Mouse (Mus musculus): ENCODE data around the gene Rad23b. TPM values are rescaled to one million over a fixed set of nuclear protein-coding genes. Genes with fewer than 3 reads are reported as not detected.

Gene Rad23b
- polyA plus RNA-seq, 1 experiment = 212 TPM

DNA sequence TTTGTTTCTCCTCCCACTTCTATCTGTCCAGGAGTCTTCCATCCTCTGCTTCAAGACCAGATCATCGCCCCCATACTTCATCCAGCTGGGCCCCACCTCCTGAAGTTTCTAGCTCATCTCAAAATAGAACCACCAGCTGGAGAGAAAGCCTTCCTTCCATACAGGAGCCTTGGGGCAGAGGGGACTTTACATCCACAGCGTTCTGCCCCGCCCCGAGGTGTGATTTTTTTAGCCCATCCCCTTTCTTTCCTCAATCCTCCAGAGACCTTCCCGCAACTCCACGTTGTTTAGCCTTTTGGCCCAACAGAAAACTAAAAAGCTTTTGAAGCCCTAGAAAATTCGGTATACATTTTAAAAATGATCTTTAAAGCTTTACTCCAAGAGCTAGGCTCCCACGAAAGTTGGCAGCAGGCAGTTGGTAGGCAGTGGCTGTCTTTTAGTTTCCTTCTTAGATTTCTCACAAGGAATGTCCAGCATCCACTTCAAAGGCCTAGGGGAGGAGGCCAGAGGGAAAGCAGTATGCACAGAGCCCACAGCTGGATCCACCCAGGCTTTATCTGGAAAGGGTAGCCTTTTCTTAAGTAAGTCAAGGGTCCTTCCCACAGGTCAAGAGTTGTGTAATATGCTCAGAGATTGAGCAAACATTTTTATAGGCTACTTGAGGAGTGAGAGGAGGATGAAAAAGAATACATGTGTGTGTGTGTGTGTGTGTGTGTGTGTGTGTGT lies 20.1 kb upstream of the Rad23b start:
- Histone ChIP-seq H3K4me1 (ENCODE audit: control insufficient read depth, insufficient read depth, low read length) (no peaks in the 10 kb centered on the region), H3K4me3 (replicated peaks; ENCODE audit: extremely low read depth, low read depth, low read length) (no peak overlapping the region)
- TF ChIP-seq CTCF (IDR thresholded peaks at IDR 0.05; ENCODE audit: insufficient read depth, low read length) (no peak), POLR2A (IDR thresholded peaks at IDR 0.05; ENCODE audit: borderline replicate concordance, extremely low read depth, low read depth, low read length) (no peak)
- no peak for DNase-seq
- WGBS = 57% methylated on average over 8 of the region's 8 CpGs

DNA sequence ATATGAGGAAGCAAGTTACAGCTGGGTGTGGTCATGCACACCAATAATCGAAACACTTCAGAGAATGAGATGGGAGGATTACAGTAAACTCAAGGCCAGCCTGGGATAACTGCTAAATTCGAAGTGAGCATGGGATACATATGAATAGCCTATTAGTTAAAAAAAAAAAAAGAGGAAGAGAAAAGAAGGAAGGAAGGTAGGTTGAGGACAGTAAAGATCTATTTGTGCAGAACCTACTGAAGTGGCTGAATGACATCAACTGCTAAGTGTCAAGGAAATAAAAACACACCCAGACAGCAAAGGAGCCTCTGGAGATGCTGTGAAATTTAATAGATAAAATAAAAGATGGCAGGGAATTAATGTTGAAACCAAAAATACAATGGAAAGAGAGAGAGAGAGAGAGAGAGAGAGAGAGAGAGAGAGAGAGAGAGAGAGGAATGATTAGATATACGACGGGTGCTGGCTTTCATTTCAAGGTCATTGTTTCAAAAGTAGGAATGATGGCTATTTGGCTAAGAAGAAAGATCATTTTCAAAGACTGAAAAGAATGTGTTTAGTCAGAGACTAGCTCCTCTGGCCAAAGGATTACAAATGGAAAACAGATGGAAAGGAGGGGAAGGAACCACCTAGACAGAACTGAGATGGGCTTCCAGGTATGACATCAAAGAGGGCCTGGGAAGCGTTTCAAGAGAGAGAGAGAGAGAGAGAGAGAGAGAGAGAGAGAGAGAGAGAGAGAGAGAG lies 14.6 kb upstream of the Rad23b start:
- TF ChIP-seq POLR2A (IDR thresholded peaks at IDR 0.05; ENCODE audit: borderline replicate concordance, extremely low read depth, low read depth, low read length) (no peak), CTCF (IDR thresholded peaks at IDR 0.05; ENCODE audit: insufficient read depth, low read length) (no peak)
- no peak for DNase-seq
- Histone ChIP-seq H3K4me1 (ENCODE audit: control insufficient read depth, insufficient read depth, low read length) (no peaks in the 10 kb centered on the region), H3K4me3 (replicated peaks; ENCODE audit: extremely low read depth, low read depth, low read length) (no peak overlapping the region)
- 55% methylated on average over 5 of the region's 5 CpGs for WGBS

DNA sequence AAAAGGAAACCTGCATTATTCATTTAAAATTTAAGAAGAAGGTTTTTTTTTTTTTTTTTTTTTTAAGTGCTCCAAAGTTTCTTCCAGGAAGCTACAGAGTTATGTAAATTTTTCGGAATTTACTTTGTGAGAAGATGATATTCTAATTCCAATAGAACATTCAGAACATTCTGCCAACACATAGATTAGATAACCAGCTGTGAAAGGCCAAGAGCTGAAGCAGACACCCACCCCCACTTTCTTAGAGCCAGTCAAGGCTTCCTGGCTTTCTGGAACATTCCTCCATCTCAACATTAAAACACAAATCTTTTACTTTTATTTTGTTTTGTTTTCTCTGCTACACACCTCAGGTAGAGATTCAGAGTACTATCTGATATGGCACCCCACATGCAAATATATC lies 10.9 kb upstream of the Rad23b start:
- Histone ChIP-seq H3K4me3 (replicated peaks; ENCODE audit: extremely low read depth, low read depth, low read length) (no peak overlapping the region), H3K4me1 (ENCODE audit: control insufficient read depth, insufficient read depth, low read length) (no peaks in the 10 kb centered on the region)
- TF ChIP-seq CTCF (IDR thresholded peaks at IDR 0.05; ENCODE audit: insufficient read depth, low read length) = no peak
- TF ChIP-seq POLR2A (IDR thresholded peaks at IDR 0.05; ENCODE audit: borderline replicate concordance, extremely low read depth, low read depth, low read length) = no peak
- no peak for DNase-seq
- 53% methylated on average over 1 of the region's 1 CpGs for WGBS

- H3K4me1 ChIP-seq (ENCODE audit: control insufficient read depth, insufficient read depth, low read length) = no peaks in the 10 kb centered on the region
- no peak overlapping the region for H3K4me3 ChIP-seq (replicated peaks; ENCODE audit: extremely low read depth, low read depth, low read length)
- TF ChIP-seq CTCF (IDR thresholded peaks at IDR 0.05; ENCODE audit: insufficient read depth, low read length) (no peak), POLR2A (IDR thresholded peaks at IDR 0.05; ENCODE audit: borderline replicate concordance, extremely low read depth, low read depth, low read length) (no peak)
- 61% methylated on average over 4 of the region's 4 CpGs for WGBS
- DNase-seq = no peak
Observed at GRCm38 (mm10) chr4:55339388-55339787, 10.5 kb upstream of the Rad23b start.

- 74% methylated on average over 1 of the region's 1 CpGs for WGBS
- no peak for DNase-seq
- no peaks in the 10 kb centered on the region for H3K4me1 ChIP-seq (ENCODE audit: control insufficient read depth, insufficient read depth, low read length)
- no peak overlapping the region for H3K4me3 ChIP-seq (replicated peaks; ENCODE audit: extremely low read depth, low read depth, low read length)
- TF ChIP-seq CTCF (IDR thresholded peaks at IDR 0.05; ENCODE audit: insufficient read depth, low read length) = no peak
- TF ChIP-seq POLR2A (IDR thresholded peaks at IDR 0.05; ENCODE audit: borderline replicate concordance, extremely low read depth, low read depth, low read length) = no peak
Observed at GRCm38 (mm10) chr4:55341797-55342196, 8.0 kb upstream of the Rad23b start.

GRCm38 (mm10) chr4:55342602-55343001 lies 7.2 kb upstream of the Rad23b start:
- Histone ChIP-seq H3K4me3 (replicated peaks; ENCODE audit: extremely low read depth, low read depth, low read length) (no peak overlapping the region), H3K4me1 (ENCODE audit: control insufficient read depth, insufficient read depth, low read length) (no peaks in the 10 kb centered on the region)
- DNase-seq = no peak
- TF ChIP-seq CTCF (IDR thresholded peaks at IDR 0.05; ENCODE audit: insufficient read depth, low read length) (no peak), POLR2A (IDR thresholded peaks at IDR 0.05; ENCODE audit: borderline replicate concordance, extremely low read depth, low read depth, low read length) (no peak)
- WGBS = 95% methylated on average over 5 of the region's 5 CpGs

- 85% methylated on average over 3 of the region's 3 CpGs for WGBS
- no peak for DNase-seq
- no peak overlapping the region for H3K4me3 ChIP-seq (replicated peaks; ENCODE audit: extremely low read depth, low read depth, low read length)
- H3K4me1 ChIP-seq (ENCODE audit: control insufficient read depth, insufficient read depth, low read length) = no peaks in the 10 kb centered on the region
- TF ChIP-seq POLR2A (IDR thresholded peaks at IDR 0.05; ENCODE audit: borderline replicate concordance, extremely low read depth, low read depth, low read length) = no peak
- no peak for TF ChIP-seq CTCF (IDR thresholded peaks at IDR 0.05; ENCODE audit: insufficient read depth, low read length)
Observed at GRCm38 (mm10) chr4:55343287-55343686, 6.6 kb upstream of the Rad23b start.

GRCm38 (mm10) chr4:55348759-55349451 lies 938 bp upstream of the Rad23b start:
- H3K4me3 ChIP-seq (replicated peaks; ENCODE audit: extremely low read depth, low read depth, low read length) = peak overlapping the region; percentile 58
- peaks cover 4% of the 10 kb centered on the region; the same call in 1 of the 2 replicates for H3K4me1 ChIP-seq (ENCODE audit: control insufficient read depth, insufficient read depth, low read length)
- no peak for DNase-seq
- 11% methylated on average over 11 of the region's 12 CpGs for WGBS
- TF ChIP-seq POLR2A (IDR thresholded peaks at IDR 0.05; ENCODE audit: borderline replicate concordance, extremely low read depth, low read depth, low read length) (no peak), CTCF (IDR thresholded peaks at IDR 0.05; ENCODE audit: insufficient read depth, low read length) (no peak)

GRCm38 (mm10) chr4:55350219-55350931 lies 532 bp downstream of the Rad23b start:
- Histone ChIP-seq H3K4me3 (replicated peaks; ENCODE audit: extremely low read depth, low read depth, low read length) (peak overlapping the region; percentile 69), H3K4me1 (ENCODE audit: control insufficient read depth, insufficient read depth, low read length) (peaks cover 7% of the 10 kb centered on the region; the same call in 1 of the 2 replicates)
- DNase-seq = peak; percentile 58
- no peak for TF ChIP-seq POLR2A (IDR thresholded peaks at IDR 0.05; ENCODE audit: borderline replicate concordance, extremely low read depth, low read depth, low read length)
- no peak for TF ChIP-seq CTCF (IDR thresholded peaks at IDR 0.05; ENCODE audit: insufficient read depth, low read length)
- 1% methylated on average over 66 of the region's 66 CpGs for WGBS

Data from lung, adult 2 months (tissue).